Mouse (Mus musculus) limb, embryonic 11.5 days (tissue): ENCODE results near the gene Hexim1. TPM values are rescaled to one million over a fixed set of nuclear protein-coding genes. Genes with fewer than 3 reads are reported as not detected.

Source experiments
- ATAC-seq: fragments of 200-750 bp; cut with Nextera tagmentation; 2 replicates; pipeline ENCODE4 v1.8.0; 2017; ENCODE audit warnings: low read depth; ENCODE audit not compliant: insufficient number of reproducible peaks, low FRiP score, low TSS enrichment
- DNase-seq: peaks from one replicate; pipeline ENCODE4 v3.0.0-alpha.2; 2015; ENCODE audit warnings: low spot score
- H3K27ac ChIP-seq: fragments of 300-500 bp; sonication (generic); replicated peaks from 2 replicates; pipeline ENCODE4 v1.5.1; 2014; ENCODE audit warnings: low read depth, mild to moderate bottlenecking, low read length
- H3K27me3 ChIP-seq: fragments of 300-500 bp; sonication (generic); 2 replicates; pipeline ENCODE4 v1.6.1; 2014; ENCODE audit warnings: mild to moderate bottlenecking, low read length, mixed read lengths; ENCODE audit not compliant: control insufficient read depth, insufficient read depth
- H3K36me3 ChIP-seq: fragments of 300-500 bp; sonication (generic); 2 replicates; pipeline ENCODE4 v1.6.1; 2014; ENCODE audit warnings: mild to moderate bottlenecking, low read length, moderate library complexity, mixed read lengths; ENCODE audit not compliant: control insufficient read depth, insufficient read depth
- H3K4me1 ChIP-seq: fragments of 300-500 bp; sonication (generic); 2 replicates; pipeline ENCODE4 v1.6.1; 2014; ENCODE audit warnings: low read length, mixed read lengths; ENCODE audit not compliant: control insufficient read depth, insufficient read depth
- H3K4me2 ChIP-seq: fragments of 300-500 bp; sonication (generic); 2 replicates; pipeline ENCODE4 v1.6.1; 2014; ENCODE audit warnings: low read depth, mild to moderate bottlenecking, moderate library complexity; ENCODE audit not compliant: severe bottlenecking
- H3K4me3 ChIP-seq: fragments of 300-500 bp; sonication (generic); 2 replicates; pipeline ENCODE4 v1.5.1; 2014; ENCODE audit warnings: low read depth, low read length
- H3K9ac ChIP-seq: fragments of 300-500 bp; sonication (generic); 2 replicates; pipeline ENCODE4 v1.6.1; 2014; ENCODE audit warnings: mild to moderate bottlenecking, low read length
- H3K9me3 ChIP-seq: fragments of 300-500 bp; sonication (generic); 2 replicates; pipeline ENCODE4 v1.6.1; 2016; ENCODE audit warnings: low read length; ENCODE audit not compliant: control insufficient read depth
- WGBS: fragments of 180-500 bp; shearing (Covaris S2); extraction: QIAGEN DNeasy Blood & Tissue Kit; methylation state at CpG from one replicate; pipeline ENCODE4 v1.1.7; 2014; 5-methylcytosine and 5-hydroxymethylcytosine counted together
- polyA plus RNA-seq: library from polyadenylated mRNA; unstranded; fragments of >200 nt; fragmentation: Nextera tagmentation; extraction: Ambion mirVana; gene quantifications from 2 replicates; pipeline ENCODE4 v1.2.1, GENCODE M21; 2014

Gene Hexim1
- polyA plus RNA-seq, 1 experiment from 2014 or later: 5.6 TPM

DNA sequence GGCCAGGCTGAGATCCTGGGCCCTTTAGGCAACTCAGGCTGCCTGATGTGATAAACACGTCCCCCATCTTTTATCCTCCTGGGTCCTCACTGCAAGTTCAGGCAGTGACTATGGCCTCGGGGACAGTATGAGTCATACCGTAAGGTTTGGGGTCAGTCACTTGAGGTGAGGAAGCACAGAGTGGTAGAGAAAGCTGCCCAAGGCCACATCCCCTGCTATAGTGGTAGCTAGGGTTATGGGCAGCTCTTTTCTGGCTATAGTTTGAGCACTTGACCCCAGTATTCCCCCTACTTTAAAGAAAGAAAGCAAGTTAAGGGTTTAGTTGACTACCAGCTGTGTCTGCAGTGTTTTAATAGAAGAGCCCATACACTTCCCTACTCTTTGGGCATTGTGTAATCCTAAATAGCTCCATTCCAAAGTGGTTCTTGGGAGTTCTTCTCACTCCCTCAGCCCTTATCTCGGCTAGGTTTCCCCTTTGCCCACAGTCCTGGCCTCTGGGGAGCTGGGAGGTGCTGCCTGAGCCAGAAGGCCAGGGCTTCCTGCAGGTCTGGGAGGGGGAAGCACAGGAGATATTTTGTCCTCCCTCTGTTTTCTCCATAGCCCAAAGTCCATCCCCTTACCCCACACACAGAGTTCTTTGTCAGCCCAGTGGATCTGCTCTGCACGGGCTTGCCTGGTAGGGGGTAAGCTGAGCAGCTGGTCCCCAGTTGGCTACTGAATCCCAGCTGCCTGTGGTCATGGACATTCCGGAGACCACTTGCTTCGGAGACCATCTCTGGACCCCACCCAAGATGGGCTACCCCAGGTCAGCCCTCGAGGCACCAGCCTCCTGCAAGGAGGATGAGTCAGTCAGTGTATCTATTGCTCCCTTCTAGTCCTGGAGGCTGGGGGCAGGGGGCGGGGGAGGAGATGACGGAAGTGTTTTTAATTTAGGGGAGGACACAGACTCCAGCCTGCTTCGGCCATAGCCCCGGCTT is 28.6 kb downstream of the Hexim1 start:
- peaks cover 13% of the 10 kb centered on the region for H3K4me1 ChIP-seq

DNA sequence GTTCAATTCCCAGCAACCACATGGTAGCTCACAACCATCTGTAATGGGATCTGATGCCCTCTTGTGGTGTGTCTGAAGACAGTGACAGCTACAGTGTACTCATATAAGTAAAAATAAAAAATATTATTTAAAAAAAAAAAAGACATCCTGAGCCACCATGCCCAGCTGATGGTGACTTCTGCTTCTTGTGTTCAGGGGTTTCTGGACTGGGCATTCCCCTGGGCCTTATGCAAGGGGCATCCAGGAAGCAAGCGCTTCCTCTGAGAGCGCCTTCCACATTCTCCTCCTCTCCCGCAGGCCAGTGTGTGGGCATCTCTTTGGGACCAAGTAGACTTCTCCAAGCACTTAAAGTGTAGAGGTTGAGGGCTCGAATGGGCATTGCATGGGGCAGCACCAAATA is 30.4 kb downstream of the Hexim1 start:
- no peak overlapping the region for H3K9ac ChIP-seq
- H3K4me1 ChIP-seq: peaks cover 13% of the 10 kb centered on the region
- H3K4me2 ChIP-seq: no peak overlapping the region
- H3K9me3 ChIP-seq: no peaks in the 10 kb centered on the region
- WGBS: 87% methylated on average over 4 of the region's 4 CpGs
- H3K27ac ChIP-seq: no peak overlapping the region
- no peaks in the 10 kb centered on the region for H3K36me3 ChIP-seq
- ATAC-seq: no peak
- H3K27me3 ChIP-seq: no peaks in the 10 kb centered on the region
- DNase-seq: no peak
- H3K4me3 ChIP-seq: no peak overlapping the region

More for the DNA sequence above, 28.6 kb downstream of the Hexim1 start:
- no peak overlapping the region for H3K27ac ChIP-seq
- no peaks in the 10 kb centered on the region for H3K27me3 ChIP-seq
- ATAC-seq (no peak), DNase-seq (no peak)
- no peak overlapping the region for H3K4me3 ChIP-seq
- no peaks in the 10 kb centered on the region for H3K9me3 ChIP-seq
- H3K4me2 ChIP-seq: no peak overlapping the region
- 42% methylated on average over 12 of the region's 12 CpGs for WGBS
- no peak overlapping the region for H3K9ac ChIP-seq
- no peaks in the 10 kb centered on the region for H3K36me3 ChIP-seq

DNA sequence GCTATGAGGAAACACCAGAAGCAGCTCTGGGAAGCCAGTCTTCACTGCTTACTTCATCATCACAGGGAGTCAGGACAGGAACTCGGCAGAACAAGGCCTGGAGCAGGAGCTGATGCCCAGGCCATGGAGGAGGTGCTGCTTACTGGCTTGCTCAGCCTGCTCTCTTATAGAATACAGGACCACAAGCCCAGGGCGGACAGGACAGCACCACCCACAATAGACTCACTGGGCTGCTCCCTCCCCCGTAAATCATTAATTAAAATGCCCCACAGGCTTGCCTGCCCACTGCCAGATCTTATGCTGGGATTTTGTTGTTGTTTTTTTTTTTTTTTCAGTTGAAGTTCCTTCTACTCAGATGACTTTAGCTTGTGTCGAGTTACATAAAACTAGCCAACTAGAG is 31.7 kb downstream of the Hexim1 start:
- 71% methylated on average over 4 of the region's 4 CpGs for WGBS
- no peak overlapping the region for H3K9ac ChIP-seq
- ATAC-seq: no peak

DNA sequence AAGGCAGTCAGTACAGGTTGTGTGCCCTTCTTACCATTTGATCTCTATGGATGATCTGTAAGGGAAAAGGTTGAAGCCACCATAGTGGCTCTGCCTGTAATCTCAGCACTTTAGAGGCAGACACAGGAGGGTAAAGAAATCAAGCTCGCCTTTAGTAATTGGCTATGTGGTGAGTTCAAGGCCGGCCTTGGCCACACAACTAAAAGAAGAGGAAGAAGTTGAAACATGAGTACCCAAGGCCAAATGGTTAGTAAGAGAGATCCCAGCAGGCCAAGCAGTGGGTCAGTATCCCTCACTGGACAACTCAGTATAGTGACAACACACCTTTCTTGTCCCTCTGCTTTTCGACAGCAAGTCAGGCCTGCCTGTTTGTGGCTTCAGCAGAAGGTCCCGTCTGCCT is 33.7 kb downstream of the Hexim1 start:
- no peaks in the 10 kb centered on the region for H3K9me3 ChIP-seq
- DNase-seq (no peak), ATAC-seq (no peak)
- WGBS: 94% methylated on average over 4 of the region's 4 CpGs
- no peaks in the 10 kb centered on the region for H3K4me1 ChIP-seq
- H3K36me3 ChIP-seq: no peaks in the 10 kb centered on the region
- no peak overlapping the region for H3K27ac ChIP-seq
- H3K27me3 ChIP-seq: no peaks in the 10 kb centered on the region
- H3K4me2 ChIP-seq: no peak overlapping the region
- H3K4me3 ChIP-seq: no peak overlapping the region
- no peak overlapping the region for H3K9ac ChIP-seq

More for the DNA sequence above, 31.7 kb downstream of the Hexim1 start:
- Histone ChIP-seq H3K9me3 (no peaks in the 10 kb centered on the region), H3K4me2 (no peak overlapping the region), H3K4me1 (peaks cover 4% of the 10 kb centered on the region), H3K4me3 (no peak overlapping the region), H3K27me3 (no peaks in the 10 kb centered on the region), H3K36me3 (no peaks in the 10 kb centered on the region), H3K27ac (no peak overlapping the region)
- no peak for DNase-seq

DNA sequence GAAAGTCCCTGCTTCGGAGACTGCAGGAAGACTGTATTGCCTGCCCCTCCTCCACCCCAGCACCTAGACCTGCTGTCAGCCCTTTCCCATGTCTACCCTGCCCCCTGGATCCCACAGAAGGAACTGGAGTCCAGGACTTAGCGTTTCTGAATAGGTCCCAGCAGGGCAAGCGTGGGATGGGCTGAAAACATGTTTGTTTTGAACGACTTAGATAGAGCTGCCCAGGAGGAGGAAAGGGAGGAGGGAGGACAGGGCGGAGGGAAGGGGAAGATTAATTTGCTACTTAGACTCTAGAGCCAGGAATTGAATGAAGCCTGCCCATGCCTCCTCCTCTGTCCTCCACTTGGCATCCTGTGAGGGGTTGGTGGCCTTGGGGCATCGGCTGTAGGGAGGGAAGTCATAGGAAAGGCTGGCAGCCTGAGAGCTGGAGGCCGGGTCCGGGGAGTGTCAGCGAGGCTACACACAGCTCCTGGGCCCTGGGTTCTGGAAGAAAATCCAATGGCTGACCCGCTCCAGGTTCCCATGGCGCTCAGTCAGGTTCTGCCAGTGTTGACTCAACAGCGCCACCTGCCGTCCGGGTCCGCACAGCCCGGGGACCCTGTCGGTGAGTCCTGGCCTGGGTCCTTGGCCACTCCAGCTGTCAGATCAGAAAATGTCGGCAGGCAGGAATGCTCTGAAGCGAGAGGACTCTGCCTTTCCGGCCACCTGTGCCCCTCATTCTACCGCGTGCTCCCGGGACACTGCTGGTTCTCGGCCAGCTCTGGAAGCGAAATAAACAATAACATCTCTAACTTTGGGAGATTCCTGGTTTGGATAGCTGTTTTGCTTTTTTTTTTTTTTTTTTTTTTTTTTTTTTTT is 42.8 kb downstream of the Hexim1 start:
- H3K9ac ChIP-seq: no peak overlapping the region; the same call in 1 of the 2 replicates

DNA sequence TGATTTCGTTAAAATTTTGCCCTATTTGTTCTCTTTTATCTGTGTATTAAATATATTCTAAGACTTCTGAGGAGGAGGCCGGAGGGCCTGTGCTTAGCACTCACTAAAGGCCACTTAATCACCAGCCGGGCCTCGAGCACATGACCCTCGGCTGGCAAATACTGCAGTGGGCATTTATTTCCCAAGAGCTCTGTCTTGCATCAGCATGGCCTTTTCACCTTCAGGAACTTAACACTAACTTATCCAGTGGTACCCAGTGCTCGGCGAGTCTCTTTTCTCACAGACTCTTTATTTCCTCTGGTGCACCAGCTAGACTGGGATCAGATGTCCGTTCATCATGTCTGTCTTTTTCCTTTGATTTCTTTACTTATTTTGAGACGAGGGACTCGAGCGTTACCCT is 44.7 kb downstream of the Hexim1 start:
- Histone ChIP-seq H3K27ac (no peak overlapping the region), H3K4me1 (0 out of 2 replicates have a peak, but pooled peaks cover 3% of the 10 kb centered on the region), H3K4me2 (no peak overlapping the region), H3K36me3 (no peaks in the 10 kb centered on the region), H3K9ac (no peak overlapping the region), H3K9me3 (no peaks in the 10 kb centered on the region), H3K4me3 (no peak overlapping the region), H3K27me3 (no peaks in the 10 kb centered on the region)
- 89% methylated on average over 11 of the region's 11 CpGs for WGBS
- DNase-seq (no peak), ATAC-seq (no peak)

More for the DNA sequence above, 42.8 kb downstream of the Hexim1 start:
- Histone ChIP-seq H3K27me3 (no peaks in the 10 kb centered on the region), H3K9me3 (no peaks in the 10 kb centered on the region), H3K4me1 (0 out of 2 replicates have a peak, but pooled peaks cover 3% of the 10 kb centered on the region), H3K36me3 (no peaks in the 10 kb centered on the region), H3K4me2 (peak overlapping the region; percentile 57), H3K27ac (no peak overlapping the region), H3K4me3 (peak overlapping the region; percentile 19)
- 1% methylated on average over 25 of the region's 25 CpGs for WGBS
- DNase-seq: peak; percentile 99
- ATAC-seq: peak; percentile 87

DNA sequence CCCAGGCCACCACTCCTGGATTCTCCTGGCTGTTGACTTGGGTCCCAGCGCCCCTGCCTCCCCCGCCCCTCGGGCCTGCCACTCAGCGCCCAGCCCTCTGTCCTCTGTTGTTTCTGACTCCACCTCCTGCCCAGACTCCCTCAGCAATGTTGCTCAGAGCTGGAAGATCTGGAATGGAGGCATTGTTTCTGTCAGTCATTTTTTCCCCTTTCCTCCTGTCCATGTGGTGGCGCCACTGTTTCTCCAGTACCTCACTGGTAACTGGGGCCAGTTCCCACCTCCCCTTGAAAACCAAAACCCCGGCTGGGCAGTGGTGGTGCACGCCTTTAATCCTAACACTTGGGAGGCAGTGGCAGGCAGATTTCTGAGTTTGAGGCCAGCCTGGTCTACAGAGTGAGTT is 45.4 kb downstream of the Hexim1 start:
- Histone ChIP-seq H3K36me3 (no peaks in the 10 kb centered on the region), H3K4me2 (no peak overlapping the region), H3K9me3 (no peaks in the 10 kb centered on the region), H3K27me3 (no peaks in the 10 kb centered on the region), H3K9ac (no peak overlapping the region), H3K4me1 (0 out of 2 replicates have a peak, but pooled peaks cover 3% of the 10 kb centered on the region), H3K27ac (no peak overlapping the region), H3K4me3 (no peak overlapping the region)
- ATAC-seq (no peak), DNase-seq (no peak)
- 74% methylated on average over 7 of the region's 7 CpGs for WGBS

DNA sequence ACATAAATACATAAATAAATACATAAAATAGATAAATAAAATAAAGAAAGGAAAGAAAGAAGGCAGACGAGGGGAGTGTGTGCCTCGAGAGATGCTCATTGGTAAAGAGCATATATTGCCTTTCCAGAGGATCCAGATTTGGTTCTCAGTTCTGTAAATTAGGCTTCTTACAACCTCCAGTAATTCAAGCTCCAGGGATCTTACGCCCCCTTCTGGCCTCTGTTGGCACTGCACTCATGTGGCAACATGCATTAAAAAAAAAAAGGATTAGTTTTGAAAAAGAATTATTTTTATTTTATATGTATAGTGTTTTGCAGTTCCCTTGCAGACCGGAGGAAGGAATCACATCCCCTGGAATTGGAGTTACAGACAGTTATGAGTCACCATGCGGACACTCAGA is 46.1 kb downstream of the Hexim1 start:
- no peak overlapping the region for H3K9ac ChIP-seq
- H3K4me2 ChIP-seq: no peak overlapping the region
- peak; percentile 45 for DNase-seq
- no peak overlapping the region for H3K4me3 ChIP-seq
- 88% methylated on average over 5 of the region's 5 CpGs for WGBS
- no peak for ATAC-seq
- H3K36me3 ChIP-seq: no peaks in the 10 kb centered on the region
- 0 out of 2 replicates have a peak, but pooled peaks cover 3% of the 10 kb centered on the region for H3K4me1 ChIP-seq
- no peaks in the 10 kb centered on the region for H3K27me3 ChIP-seq
- no peak overlapping the region for H3K27ac ChIP-seq
- no peaks in the 10 kb centered on the region for H3K9me3 ChIP-seq
